Mouse (Mus musculus) testis, adult 2 months (tissue): ENCODE data around the gene Lipc.

ENCODE experiments used
- CTCF ChIP-seq: fragments of 200-500 bp; IDR thresholded peaks from 2 replicates; pipeline ENCODE4 v1.5.1; 2012; ENCODE audit warnings: low read depth, mild to moderate bottlenecking, inconsistent platforms, low read length, moderate library complexity; ENCODE audit not compliant: control insufficient read depth, insufficient read depth, insufficient replicate concordance
- POLR2A ChIP-seq: fragments of 200-500 bp; IDR thresholded peaks from 2 replicates; pipeline ENCODE4 v1.6.1; 2012; ENCODE audit warnings: low read depth, mild to moderate bottlenecking, inconsistent platforms, low read length, moderate library complexity; ENCODE audit not compliant: control insufficient read depth

DNA sequence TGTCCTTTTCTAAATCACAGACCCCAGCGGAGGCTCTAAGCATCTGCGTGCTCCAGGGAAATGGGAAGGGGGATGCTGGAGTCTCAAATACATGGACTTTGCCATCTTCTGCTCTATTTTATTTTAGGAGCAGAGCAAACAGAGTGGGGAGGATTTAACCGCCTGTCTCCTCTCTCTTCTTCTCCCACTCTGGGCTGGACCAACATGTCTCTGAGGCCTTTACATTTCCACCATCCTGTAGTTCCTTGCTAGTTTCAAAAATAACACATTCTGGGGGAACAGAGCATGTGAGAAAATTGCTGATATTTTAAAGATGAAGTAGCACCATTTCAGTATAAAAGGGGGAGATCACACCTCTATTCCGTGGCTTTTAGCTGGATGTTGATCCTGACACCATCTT, 47.1 kb upstream of the Lipc start:
- TF ChIP-seq CTCF: no peak
- no peak for TF ChIP-seq POLR2A
